Mouse (Mus musculus) cerebellum, postnatal 4 days (tissue): Measurements from ENCODE around the gene Arl5a.

Experiments used
- DNase-seq, 2 experiments: peaks; one replicate each; pipeline ENCODE4 v3.0.0; 2022; ENCODE audit warnings: low spot score in 2 of 2, mixed read lengths in 1 of 2

The Arl5a gene

GRCm38 (mm10) chr2:52361086-52361485 is 63.6 kb downstream of the Arl5a start:
- no peak for DNase-seq

- no peak for DNase-seq
These were observed 65.0 kb downstream of the Arl5a start for GRCm38 (mm10) chr2:52359722-52360121.

- no peak for DNase-seq
These were observed 66.5 kb downstream of the Arl5a start for GRCm38 (mm10) chr2:52358156-52358555.

DNA sequence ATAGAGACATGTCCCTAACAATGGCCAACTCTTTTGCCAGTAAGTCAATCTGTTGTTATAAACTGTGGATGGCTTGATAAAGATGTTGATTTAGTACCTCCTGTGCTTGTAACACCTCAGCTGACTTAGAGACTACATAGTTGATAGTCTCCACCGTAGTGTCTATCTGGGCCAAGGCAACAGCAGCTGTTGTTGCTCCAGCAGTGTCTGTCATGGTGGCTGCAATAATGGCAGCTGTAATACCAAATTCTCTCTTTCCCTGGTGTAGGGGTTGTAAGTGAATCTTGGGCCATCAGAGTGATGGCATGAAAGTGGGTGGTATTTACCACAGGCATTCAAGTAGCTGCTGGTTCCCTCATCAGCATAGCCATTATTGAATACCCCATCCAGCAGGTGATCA is 73.7 kb downstream of the Arl5a start:
- DNase-seq = no peak
